Mouse (Mus musculus) neural tube, embryonic 14.5 days (tissue): ENCODE data around the gene Fto. TPM values are rescaled to one million over a fixed set of nuclear protein-coding genes. Genes with fewer than 3 reads are reported as not detected.

Experiments
- ATAC-seq: fragments of 200-750 bp; cut with Nextera tagmentation; 2 replicates; pipeline ENCODE4 v1.8.0; 2017; ENCODE audit warnings: low read depth, mild to moderate bottlenecking, moderate TSS enrichment, moderate library complexity
- H3K27ac ChIP-seq: fragments of 300-500 bp; sonication (generic); 2 replicates; pipeline ENCODE4 v1.5.1; 2014; ENCODE audit warnings: low read depth, mild to moderate bottlenecking, control low read depth, low read length, moderate library complexity, mixed read lengths
- H3K27me3 ChIP-seq: fragments of 300-500 bp; sonication (generic); 2 replicates; pipeline ENCODE4 v1.6.1; 2014; ENCODE audit warnings: low read length; ENCODE audit not compliant: control insufficient read depth, insufficient read depth
- H3K36me3 ChIP-seq: fragments of 300-500 bp; sonication (generic); 2 replicates; pipeline ENCODE4 v1.6.1; 2014; ENCODE audit warnings: low read length, mixed read lengths; ENCODE audit not compliant: control insufficient read depth, insufficient read depth
- H3K4me1 ChIP-seq: fragments of 300-500 bp; sonication (generic); 2 replicates; pipeline ENCODE4 v1.6.1; 2014; ENCODE audit warnings: low read length; ENCODE audit not compliant: control insufficient read depth, insufficient read depth
- H3K4me2 ChIP-seq: fragments of 300-500 bp; sonication (generic); 2 replicates; pipeline ENCODE4 v1.6.1; 2014; ENCODE audit warnings: mild to moderate bottlenecking, low read depth, low read length, control low read depth
- H3K4me3 ChIP-seq: fragments of 300-500 bp; sonication (generic); 2 replicates; pipeline ENCODE4 v1.5.1; 2014; ENCODE audit warnings: low read depth, low read length, control low read depth, mixed read lengths
- H3K9ac ChIP-seq: fragments of 300-500 bp; sonication (generic); replicated peaks from 2 replicates; pipeline ENCODE4 v1.6.1; 2014; ENCODE audit warnings: low read depth, mild to moderate bottlenecking, control low read depth, low read length, mixed read lengths
- H3K9me3 ChIP-seq: fragments of 300-500 bp; sonication (generic); 2 replicates; pipeline ENCODE4 v1.6.1; 2016; ENCODE audit warnings: low read length; ENCODE audit not compliant: control insufficient read depth
- WGBS: fragments of 180-500 bp; shearing (Covaris S2); extraction: QIAGEN DNeasy Blood & Tissue Kit; methylation state at CpG from one replicate; pipeline ENCODE4 v1.1.7; 2014; 5-methylcytosine and 5-hydroxymethylcytosine counted together
- polyA plus RNA-seq: library from polyadenylated mRNA; unstranded; fragments of >200 nt; fragmentation: Nextera tagmentation; extraction: Ambion mirVana; gene quantifications from 2 replicates; pipeline ENCODE4 v1.2.1, GENCODE M21; 2014

The Fto gene
- polyA plus RNA-seq, 1 experiment from 2014 or later: 144 TPM

DNA sequence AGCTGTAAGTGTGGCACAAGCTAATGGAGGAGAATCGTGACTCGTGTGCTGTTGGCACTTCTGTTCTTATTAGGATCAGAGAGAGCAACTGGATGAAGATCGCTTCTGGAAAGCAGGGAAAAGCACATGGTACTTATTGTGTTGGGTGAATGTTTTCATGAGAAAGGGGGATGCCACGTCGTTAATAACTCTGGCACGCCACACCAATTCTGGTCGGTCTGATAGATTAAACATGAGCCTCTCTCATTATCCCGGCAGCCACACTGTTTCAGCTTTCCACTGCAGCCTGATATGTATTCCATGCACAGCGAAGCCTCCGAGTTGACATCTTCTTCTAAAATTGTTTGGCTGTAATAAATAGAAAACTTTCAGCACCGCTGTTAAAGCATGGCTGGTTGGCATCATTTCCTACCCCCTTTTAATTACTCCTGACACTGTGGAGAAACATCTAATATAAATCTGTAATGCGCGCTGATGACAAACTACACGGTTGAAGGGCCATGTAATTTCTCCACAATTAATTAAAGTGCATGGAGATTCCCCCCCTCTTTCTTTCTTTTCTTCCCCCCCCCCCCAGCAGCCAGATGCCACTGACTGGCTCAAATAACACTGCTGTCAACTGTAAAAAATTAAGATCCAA, 298.5 kb downstream of the Fto start:
- no peak overlapping the region for H3K27ac ChIP-seq
- no peak overlapping the region for H3K4me2 ChIP-seq
- ATAC-seq: no peak; the same call in 1 of the 2 replicates
- peaks cover 9% of the 10 kb centered on the region for H3K27me3 ChIP-seq
- WGBS: 24% methylated on average over 14 of the region's 14 CpGs
- no peak overlapping the region for H3K4me3 ChIP-seq
- no peaks in the 10 kb centered on the region for H3K36me3 ChIP-seq
- peaks cover 20% of the 10 kb centered on the region for H3K4me1 ChIP-seq
- H3K9ac ChIP-seq: no peak overlapping the region
- H3K9me3 ChIP-seq: no peaks in the 10 kb centered on the region

DNA sequence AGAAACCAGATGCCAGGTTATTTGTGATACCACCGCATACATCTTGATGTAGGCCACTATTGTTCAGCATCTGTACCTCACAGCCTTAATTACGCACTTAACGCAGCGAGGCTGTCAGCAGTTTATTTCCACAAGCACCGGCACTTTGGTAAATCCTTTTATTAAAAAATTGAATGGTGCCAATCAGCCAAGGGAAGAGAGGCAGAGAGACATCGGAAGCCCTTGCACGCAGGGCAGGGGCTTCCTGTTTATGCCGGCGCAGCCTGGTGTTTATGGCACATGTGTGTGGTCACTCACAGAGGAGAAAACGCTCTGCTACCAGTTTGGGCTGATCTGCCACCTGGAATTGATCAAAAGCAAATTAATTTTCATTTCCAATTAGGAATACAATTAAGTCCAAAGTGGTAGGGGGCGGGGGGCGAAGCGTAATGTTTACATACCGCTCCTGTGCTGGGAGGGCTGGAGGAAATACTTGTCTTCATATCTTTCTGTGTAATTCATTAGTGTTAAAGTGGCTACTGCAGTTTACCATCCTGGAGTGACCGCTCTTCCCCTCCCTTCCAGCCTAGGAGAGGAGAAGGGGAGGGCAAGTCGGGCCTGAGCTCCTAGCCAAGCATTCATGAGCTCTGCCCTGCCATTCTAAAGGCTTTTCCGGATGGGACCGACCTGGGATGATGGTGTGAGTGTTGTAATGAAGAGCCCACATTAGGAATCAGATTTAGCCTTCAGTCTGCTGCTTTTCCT, 299.2 kb downstream of the Fto start:
- no peak overlapping the region for H3K4me2 ChIP-seq
- H3K9me3 ChIP-seq: no peaks in the 10 kb centered on the region
- no peak overlapping the region for H3K4me3 ChIP-seq
- no peak for ATAC-seq
- peaks cover 23% of the 10 kb centered on the region for H3K4me1 ChIP-seq
- H3K36me3 ChIP-seq: no peaks in the 10 kb centered on the region
- H3K9ac ChIP-seq: no peak overlapping the region
- WGBS: 22% methylated on average over 18 of the region's 18 CpGs
- H3K27ac ChIP-seq: no peak overlapping the region
- peaks cover 9% of the 10 kb centered on the region for H3K27me3 ChIP-seq

DNA sequence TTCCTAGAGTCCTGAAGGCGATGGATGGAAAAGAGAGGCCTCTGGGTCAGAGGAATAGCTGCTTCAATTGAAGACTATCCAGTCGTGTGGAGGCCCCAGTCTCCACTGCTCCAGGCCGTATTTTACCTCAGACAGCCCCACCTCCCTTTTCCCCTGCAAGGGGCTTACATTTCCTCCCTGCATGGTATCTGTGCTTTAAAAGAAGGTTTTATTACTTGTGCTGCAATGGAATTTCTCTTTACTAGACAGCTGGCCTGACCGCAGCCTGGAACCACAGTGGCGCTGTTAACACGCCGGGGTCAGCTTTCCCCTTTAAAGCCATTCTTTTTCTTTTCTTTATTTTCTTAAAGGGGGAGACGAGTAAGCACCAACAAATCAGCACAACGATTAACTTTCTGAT, 300.3 kb downstream of the Fto start:
- Histone ChIP-seq H3K9ac (no peak overlapping the region), H3K4me2 (no peak overlapping the region), H3K4me3 (no peak overlapping the region), H3K9me3 (no peaks in the 10 kb centered on the region), H3K27ac (no peak overlapping the region), H3K36me3 (no peaks in the 10 kb centered on the region), H3K27me3 (peaks cover 7% of the 10 kb centered on the region), H3K4me1 (peaks cover 29% of the 10 kb centered on the region)
- no peak for ATAC-seq
- 8% methylated on average over 9 of the region's 9 CpGs for WGBS

DNA sequence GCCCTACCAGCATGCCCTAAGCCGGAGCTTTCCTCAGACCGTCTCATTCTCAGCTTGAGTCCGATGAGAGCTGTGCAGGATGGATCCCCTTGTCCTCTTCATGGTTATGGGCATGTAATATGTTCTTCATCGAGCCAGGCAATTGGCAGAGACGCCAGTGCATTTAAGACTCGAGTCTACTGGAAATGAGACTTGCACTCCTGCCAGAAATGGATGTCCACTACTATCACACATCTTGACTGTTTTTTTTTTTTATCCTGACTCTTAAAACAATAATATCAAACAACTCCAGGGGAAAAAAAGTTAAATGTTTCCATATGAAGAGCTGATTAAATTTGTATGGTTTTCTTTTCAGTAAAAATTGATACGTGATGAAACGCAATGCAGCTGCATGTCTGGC, 301.9 kb downstream of the Fto start:
- Histone ChIP-seq H3K27me3 (peaks cover 10% of the 10 kb centered on the region), H3K4me3 (no peak overlapping the region), H3K4me1 (peaks cover 29% of the 10 kb centered on the region), H3K36me3 (no peaks in the 10 kb centered on the region), H3K9ac (no peak overlapping the region), H3K27ac (no peak overlapping the region), H3K4me2 (no peak overlapping the region), H3K9me3 (no peaks in the 10 kb centered on the region)
- no peak for ATAC-seq
- whole genome bisulfite sequencing: 73% methylated on average over 8 of the region's 8 CpGs

DNA sequence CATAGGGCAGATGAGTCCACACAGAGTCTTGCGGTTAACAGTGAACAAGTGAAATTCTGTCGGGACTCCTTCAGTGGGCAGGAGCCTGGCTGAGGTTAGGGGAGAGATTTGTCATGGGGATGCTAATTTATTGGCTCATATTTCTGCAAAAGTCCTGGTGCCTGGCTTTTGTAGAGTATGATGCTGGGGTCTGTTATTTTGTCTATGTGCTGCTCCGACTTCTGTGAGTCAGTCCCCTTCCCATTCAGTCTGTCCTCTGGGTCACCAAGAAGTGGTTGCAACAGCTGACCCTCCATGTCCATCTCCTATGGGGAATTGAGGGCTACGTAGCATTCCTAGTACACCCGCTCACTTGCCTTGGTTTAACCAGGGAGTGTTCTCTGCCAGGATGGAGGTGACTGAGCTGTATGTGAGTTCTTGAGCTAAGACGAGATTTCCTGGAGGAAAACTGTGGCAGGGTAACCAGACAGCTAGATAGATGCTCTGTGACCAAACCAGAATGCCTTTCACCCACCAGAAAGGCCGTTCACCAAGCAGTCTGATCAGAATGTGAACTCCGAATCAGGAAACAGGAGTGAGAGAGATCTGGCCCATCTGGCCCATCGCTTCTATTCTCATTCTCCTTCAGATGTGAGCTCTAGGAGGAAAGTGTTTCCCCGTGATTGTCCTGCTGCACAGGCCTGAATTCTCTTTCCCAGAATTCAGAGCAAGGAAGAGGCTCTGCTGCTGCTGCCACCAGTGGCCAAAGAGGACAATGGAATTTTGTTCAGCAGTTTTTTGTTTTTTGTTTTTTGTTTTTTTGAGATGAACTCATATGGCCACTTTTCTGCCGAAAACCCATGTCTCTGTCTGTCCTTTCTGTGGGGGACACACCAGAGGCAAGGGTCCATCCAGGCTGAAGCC, 302.7 kb downstream of the Fto start:
- no peaks in the 10 kb centered on the region for H3K36me3 ChIP-seq
- peaks cover 28% of the 10 kb centered on the region for H3K4me1 ChIP-seq
- 71% methylated on average over 11 of the region's 11 CpGs for WGBS
- no peak for ATAC-seq
- no peak overlapping the region for H3K4me3 ChIP-seq
- H3K27me3 ChIP-seq: peaks cover 12% of the 10 kb centered on the region
- H3K9me3 ChIP-seq: no peaks in the 10 kb centered on the region
- no peak overlapping the region for H3K27ac ChIP-seq
- H3K4me2 ChIP-seq: no peak overlapping the region
- no peak overlapping the region for H3K9ac ChIP-seq

DNA sequence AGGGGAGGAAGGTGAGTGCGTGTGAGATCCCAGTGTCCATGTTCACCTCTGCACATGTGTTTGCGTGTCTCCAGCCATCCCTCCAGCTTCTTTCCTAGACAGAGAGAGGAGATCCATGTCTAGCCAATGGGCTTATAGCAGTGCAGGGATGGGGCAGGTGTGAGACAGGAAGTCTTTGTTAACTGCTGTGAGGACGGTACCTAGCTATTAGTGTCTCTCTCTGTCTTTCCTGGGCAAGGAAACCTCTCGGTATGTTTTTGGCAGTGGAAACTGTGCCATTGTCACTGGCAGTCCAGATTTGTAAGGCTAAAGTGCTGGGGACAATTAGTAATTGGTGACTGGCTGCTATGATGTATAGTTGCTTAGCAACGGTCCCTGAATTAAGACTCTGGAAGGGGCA, 304.4 kb downstream of the Fto start:
- Histone ChIP-seq H3K9ac (no peak overlapping the region; the same call in 1 of the 2 replicates), H3K36me3 (no peaks in the 10 kb centered on the region), H3K4me2 (no peak overlapping the region), H3K27ac (no peak overlapping the region), H3K4me3 (no peak overlapping the region), H3K9me3 (no peaks in the 10 kb centered on the region), H3K27me3 (peaks cover 17% of the 10 kb centered on the region), H3K4me1 (peaks cover 20% of the 10 kb centered on the region)
- WGBS: 32% methylated on average over 5 of the region's 5 CpGs
- no peak for ATAC-seq

DNA sequence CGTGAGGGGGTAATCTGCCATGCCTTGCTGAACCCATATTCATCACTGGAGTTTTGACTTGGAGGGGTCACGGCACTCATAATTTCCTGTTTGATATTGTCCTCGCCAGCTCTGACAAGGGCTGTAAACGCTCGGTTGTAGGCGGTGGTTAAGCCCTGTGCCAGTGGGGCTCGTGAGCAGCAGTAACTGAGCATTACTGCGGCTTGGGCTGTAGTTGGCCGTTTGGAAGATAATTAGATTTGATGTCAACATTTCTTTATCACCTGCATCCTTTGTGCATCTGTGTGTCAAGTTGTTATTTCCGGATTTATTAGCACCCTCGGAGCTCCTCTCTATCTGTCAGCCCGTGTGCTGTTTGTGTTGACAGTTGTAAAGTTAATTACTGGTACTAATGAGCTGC, 309.4 kb downstream of the Fto start:
- Histone ChIP-seq H3K36me3 (no peaks in the 10 kb centered on the region), H3K27me3 (peaks cover 15% of the 10 kb centered on the region), H3K27ac (no peak overlapping the region), H3K9me3 (no peaks in the 10 kb centered on the region), H3K4me2 (no peak overlapping the region), H3K4me1 (peaks cover 20% of the 10 kb centered on the region), H3K4me3 (no peak overlapping the region), H3K9ac (no peak overlapping the region)
- 6% methylated on average over 12 of the region's 12 CpGs for WGBS
- ATAC-seq: no peak

DNA sequence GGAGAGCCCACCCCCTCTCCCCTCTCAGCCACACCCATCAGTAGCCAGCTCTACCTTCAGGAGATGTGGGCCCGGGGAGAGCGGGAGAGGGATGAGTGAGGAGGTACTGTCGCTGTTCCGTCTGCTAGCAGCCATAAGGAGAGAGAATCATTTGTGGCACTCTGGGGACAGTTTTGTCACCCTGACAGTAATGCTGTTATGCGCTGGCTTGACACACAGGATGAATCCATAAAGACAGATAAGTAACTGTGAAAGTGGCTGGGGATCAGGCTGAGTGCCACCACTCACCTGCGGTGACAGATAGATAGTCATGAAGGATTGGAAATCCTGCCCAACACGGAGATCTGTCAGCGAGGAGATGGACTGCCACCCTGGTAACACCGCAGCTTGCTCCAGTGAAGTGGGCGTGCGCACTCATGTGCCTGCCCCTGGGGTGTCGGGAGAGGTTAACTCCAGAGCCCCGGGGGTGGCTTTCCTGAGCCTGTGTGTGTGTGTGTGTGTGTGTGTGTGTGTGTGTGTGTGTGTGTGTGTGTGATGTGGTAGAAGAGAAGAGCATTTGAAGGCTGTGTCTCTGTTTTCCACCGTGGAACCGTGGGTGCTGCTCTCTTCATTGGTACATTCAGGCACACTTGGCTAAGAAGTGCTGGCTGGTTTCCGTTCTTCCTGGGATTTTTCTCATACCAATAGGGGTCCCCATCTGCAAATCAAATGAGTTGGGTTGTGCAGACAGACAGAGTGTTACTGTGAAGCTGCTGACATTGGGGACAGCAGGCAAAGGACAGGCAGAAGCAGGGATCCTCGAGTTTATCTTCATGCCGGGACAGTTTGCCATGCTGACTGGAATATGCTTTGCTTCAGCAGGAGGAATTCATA, 312.6 kb downstream of the Fto start:
- 13% methylated on average over 18 of the region's 18 CpGs for WGBS
- no peak overlapping the region for H3K27ac ChIP-seq
- H3K9ac ChIP-seq: no peak overlapping the region
- H3K4me3 ChIP-seq: no peak overlapping the region
- H3K4me1 ChIP-seq: peaks cover 29% of the 10 kb centered on the region
- H3K27me3 ChIP-seq: peaks cover 17% of the 10 kb centered on the region
- H3K36me3 ChIP-seq: no peaks in the 10 kb centered on the region
- ATAC-seq: peak; percentile 26; the same call in 1 of the 2 replicates
- no peaks in the 10 kb centered on the region for H3K9me3 ChIP-seq
- no peak overlapping the region for H3K4me2 ChIP-seq
